Mouse (Mus musculus) heart, adult 2 months (tissue): Measurements from ENCODE around the gene Shisa8.

Source experiments
- CTCF ChIP-seq: fragments of 200-600 bp; IDR thresholded peaks from 2 replicates; pipeline ENCODE4 v1.8.1; 2022; ENCODE audit warnings: antibody characterized with exemption, mild to moderate bottlenecking, moderate library complexity
- POLR2A ChIP-seq: fragments of 200-500 bp; IDR thresholded peaks from 2 replicates; pipeline ENCODE4 v1.6.1; 2011; ENCODE audit warnings: mild to moderate bottlenecking, low read depth, low read length, control low read depth; ENCODE audit not compliant: insufficient read depth

DNA sequence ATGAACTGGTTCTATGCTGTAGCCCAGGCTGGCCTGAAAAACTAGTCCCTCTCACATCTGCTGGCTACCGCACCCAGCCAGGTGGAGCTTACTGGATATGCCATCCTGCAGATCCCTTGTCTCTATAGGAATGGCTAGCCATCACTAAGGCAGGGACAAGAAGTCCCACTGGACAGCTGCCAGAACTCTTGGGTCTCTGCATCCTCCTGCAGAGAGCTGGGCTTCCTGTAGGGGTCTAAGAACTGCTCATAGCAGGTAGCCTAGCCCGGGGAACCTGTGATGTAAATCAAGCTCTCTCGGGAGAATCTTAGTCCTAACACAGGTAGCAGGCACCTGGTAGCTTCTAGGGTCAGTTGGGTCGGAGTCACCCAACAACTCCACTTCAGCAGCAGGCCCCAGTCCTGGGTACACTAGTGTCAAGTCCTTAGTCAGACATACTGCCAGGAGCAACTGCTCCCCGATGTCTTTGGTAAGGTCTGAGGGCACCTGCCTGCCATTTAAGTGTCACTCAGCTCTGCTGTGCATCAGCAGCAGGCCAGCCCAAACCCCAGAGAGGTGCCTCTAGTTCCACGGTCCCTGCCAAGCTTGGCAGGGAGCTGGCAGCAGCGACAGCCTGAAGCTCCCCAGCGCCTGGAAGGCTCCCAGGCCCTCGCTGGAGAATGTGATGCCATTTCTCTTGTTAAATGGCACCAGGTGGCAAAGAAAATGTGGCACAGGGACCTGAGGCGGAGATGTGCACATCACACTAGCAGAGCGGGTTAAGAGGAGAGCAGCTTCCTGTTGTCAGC is 19.2 kb upstream of the Shisa8 start:
- TF ChIP-seq POLR2A (no peak), CTCF (no peak)
